Mouse (Mus musculus) megakaryocyte, adult 5-6 weeks (primary cell): Measurements from ENCODE around the gene Fbxw7. TPM values are rescaled to one million over a fixed set of nuclear protein-coding genes. Genes with fewer than 3 reads are reported as not detected.
"Not testable (repeated sequence)": the region's sequence is repeated elsewhere in the genome, so short reads cannot be mapped to it uniquely, and the experiment has no call there.

Experiments used
- ATAC-seq: 2 replicates; pipeline ENCODE4 v1.8.0; 2016; ENCODE audit warnings: mild to moderate bottlenecking, inconsistent platforms; ENCODE audit not compliant: poor library complexity, severe bottlenecking
- total RNA-seq, 2 experiments: library from RNA; stranded (forward) in 1 of 2; stranded (reverse) in 1 of 2; fragments of 153-499, 151-499 nt in 1 of 2; fragments of 221-1000, 200-1000 nt in 1 of 2; gene quantifications; 2 replicates each; pipeline versions ENCODE4 v1.2.3 to v1.2.4; 2015 to 2017

Gene Fbxw7
- total RNA-seq, 2 experiments from 2014 or later: 8.2 to 18.7 TPM

DNA sequence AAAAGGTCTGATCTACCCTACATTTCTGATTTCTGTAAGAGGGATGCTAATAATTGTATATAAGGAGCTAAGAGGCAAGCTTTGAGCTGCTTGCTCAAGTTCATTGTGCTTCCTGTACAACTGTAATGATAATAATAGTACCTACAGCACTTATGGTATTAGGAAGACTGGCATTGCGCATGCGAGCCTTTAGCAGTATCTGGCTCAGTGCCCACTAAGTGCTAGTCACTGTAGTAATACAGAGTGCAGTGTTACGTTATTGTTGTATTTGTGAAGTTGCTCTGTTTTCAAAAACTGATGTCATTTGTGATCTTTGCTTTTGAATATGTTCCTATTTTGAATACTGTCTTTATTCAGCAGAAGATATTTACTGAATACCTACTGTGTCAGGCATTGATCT, 11.3 kb downstream of the Fbxw7 start:
- ATAC-seq: peak; percentile 26; the same call in 1 of the 2 replicates

DNA sequence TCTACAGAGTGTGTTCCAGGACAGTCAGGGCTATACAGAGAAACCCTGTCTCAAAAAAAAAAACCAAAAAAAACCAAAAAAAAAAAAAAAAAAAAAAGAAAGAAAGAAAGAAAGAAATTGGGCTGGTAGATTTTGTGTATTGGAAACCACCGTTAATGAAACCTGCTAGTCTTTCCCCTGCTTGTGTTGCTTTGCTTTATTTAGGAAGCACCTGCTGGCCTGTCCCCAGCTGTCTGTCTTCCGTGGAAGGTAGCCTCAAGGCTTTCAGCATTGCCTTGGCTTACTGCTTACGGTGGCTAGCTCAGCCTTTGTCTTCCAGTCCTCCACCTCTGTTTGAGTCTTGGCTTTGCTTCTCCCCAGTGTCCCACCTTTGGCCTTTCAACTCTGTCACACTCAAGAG, 11.9 kb downstream of the Fbxw7 start:
- ATAC-seq: no peak

DNA sequence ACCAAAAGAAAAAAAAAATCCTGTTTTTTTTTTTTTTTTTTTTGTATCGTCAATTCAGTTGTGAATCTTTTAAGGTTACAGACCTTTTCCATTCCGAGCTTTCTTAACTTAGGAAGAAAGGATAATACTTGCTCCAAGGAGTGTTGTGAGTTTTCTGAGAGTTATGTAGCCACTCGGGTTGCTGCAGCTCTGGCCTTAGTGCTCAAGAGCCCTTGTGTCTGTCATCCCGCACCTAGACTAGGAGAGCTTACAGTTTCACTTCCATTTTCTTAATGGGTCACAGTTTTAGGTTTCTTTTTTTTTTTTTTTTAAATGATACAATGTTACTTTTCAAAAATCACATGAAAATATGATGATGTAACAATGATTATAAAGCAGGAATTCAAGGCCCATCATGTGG, 12.5 kb downstream of the Fbxw7 start:
- peak; percentile 69 for ATAC-seq

DNA sequence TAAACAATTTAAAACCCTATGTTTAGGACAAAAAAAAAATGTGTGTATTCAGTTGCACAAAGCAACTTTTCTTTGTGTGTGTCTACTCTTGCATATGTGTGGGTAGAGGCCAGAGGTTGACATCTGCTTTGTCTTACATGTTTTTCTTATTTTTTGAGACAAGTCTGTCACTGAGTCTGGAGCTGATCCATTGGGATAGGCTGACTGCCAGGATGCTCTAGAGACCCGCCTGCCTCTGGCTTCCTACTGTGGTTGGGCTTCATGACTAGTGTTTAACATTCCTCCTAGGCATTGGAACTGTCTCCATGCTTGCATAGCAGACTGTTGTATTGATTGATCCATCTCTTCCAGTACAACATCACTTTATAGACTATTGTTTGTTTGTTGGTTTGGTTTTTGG, 14.3 kb downstream of the Fbxw7 start:
- no peak for ATAC-seq

DNA sequence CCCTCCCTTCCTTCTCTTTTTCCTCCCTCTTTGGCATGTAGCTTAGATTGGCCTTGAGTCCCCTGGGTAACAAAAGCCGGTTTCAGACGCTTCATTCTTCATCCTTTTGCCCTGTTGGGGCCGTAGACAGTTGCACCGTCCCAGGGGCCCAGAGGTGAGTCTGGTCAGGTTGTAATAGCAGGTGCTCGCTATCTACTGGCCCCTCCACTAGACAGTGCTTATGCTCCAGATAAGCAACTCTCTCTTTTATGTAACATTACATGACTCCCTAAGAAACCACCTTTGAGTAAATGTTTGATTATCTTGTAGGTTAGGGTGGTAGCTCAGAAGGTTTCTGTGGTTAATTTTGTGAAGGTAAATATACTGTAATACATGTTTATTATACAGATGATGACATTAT, 21.0 kb downstream of the Fbxw7 start:
- no peak for ATAC-seq

DNA sequence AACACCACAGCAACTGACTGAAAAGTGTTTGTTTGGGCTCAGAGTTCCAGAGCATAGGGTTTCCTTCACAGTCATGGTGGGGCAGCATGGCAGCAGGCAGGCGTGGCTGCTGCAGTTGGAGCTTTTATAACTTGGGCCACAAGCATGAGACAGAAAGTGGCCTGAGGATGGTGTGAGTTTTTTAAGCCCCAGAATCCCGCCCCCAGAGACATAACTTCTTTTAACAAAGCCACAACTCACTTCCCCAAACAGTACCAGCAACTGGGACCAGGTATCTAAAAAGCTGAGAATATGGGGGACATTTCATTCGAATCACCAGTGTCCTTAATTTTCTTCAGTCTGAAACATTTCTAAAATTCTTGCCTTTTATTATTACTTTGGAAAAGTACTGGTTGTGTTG, 22.9 kb downstream of the Fbxw7 start:
- ATAC-seq: peak; percentile 65

DNA sequence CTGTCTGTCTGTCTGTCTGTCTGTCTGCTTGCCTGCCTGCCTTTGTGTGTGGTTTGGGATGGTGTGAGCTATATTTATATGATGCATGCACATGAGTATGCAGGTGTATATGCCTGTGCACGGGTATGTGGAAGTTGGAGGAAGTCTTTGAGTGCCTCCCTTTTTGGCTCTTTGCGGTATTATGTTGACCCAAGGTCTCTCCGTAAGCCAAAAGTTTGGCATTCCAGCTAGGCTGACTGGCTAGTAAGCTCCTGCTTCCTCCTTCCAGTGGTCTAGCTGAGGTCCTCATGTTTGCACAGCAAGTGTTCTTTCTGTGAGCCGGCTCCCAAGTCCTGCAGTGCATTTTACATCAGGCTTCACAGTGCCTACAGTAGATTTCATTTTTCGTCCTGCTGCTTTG, 24.4 kb downstream of the Fbxw7 start:
- ATAC-seq: no peak

DNA sequence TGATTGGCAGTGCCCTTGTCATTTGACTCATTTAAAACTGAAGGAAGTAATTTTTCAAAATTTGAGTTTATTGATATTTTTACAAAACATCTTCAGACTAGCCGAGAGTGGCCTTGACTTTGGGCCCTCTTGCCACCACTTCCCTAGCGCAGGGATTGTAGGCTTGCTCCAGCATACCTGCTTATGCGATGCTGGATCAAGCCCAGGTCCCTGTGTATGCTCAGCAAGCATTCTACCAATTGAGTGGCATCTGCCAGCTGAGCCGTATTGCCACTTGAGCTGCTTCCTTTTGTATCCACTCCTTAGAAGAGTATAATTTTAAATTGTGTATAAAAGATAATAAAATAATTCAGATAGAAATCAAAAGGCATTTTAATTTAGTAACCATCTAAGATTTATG, 26.2 kb downstream of the Fbxw7 start:
- ATAC-seq: no peak

DNA sequence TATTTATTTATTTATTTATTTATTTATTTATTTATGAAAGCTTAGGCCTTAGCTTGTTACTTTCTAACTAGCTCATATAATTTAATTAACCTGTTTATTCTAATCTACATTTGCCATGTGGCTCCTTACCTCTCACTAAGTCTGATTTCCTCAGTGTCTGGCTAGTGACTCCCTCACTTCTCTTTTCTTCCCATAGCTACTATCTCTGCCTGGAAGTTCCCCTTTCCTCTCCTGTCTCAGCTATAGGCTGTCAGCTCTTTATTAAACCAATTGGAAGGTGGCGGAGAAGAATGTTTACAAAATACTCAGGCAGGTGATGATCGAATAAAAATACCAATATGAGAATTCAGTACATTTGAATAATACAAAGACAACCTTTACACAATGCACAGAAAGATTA, 27.7 kb downstream of the Fbxw7 start:
- ATAC-seq: peak; percentile 96

DNA sequence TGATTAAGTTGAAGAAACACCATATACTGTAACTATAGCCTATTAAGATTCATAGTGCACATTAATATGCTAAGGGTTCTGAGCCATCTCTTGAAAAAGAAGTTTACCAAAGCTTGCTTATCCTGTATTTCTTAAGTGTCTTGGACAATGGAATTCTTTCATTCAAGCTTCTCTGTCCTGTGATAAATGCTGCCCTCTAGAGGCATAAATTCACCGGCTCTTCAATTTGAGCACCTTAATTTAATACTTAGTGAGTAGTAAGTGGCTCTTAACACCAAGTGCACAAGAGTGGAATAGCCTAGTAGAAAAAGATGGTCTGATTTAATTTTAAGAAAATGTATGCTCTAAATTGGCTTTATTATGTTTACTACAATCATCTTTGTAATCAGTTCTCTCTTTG, 28.5 kb downstream of the Fbxw7 start:
- 0 out of 2 replicates have a peak, but pooled peaks have one; percentile 43 for ATAC-seq

DNA sequence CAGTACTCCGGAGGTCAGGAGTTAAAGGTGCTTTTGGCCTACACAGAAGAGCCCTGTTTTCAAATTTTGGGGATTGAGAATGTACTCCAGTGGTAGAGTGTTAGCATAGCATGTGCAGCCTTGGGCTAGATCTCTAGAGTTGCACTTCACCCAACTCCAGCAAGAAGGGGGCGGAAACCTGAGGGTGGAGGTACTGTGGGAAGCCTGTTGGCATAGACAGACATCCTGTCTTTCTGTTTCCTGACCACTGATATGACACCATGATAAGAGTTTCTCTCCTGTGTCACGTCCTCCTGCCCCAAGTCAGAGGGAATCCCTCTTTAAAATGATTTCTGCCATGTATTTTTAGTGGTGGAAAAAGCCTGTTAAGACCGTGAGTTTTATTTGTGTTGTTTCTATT, 33.7 kb downstream of the Fbxw7 start:
- ATAC-seq: peak; percentile 70

DNA sequence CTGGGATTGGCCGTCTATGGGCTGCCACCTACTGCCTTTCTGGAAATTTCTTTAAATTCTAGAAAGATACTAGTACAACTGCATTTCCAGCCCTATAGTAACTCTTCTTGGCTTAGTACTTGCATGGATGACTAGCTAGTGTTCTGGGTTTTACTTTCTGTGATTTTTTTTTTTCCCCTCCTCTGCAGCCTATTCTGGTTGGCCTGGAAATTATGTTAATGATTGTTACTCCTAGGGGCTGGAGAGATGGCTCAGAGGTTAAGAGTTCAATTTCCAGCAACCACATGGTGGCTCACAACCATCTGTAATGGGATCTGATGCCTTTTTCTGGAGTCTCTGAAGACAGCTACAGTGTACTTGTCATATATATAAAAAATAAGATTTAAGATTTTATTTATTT, 35.4 kb downstream of the Fbxw7 start:
- ATAC-seq: no peak

DNA sequence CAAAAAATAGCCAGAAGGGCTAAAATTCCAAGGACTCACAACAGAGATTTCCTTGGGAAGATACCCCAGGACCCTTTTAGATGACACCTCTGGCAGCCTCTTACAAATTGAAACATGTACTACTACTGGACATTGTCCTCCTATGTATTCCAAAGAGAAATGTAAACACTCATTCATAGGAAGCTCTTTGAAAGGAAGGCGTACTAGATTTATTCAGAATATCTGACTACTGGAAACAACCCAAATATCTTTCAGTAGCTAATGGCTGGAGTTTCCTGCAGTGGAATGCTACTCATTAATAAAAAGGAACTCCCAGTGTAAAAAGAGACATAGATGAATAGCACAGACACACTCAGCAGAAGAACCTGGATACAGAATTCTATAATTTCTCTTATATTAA, 36.7 kb downstream of the Fbxw7 start:
- ATAC-seq: no peak

DNA sequence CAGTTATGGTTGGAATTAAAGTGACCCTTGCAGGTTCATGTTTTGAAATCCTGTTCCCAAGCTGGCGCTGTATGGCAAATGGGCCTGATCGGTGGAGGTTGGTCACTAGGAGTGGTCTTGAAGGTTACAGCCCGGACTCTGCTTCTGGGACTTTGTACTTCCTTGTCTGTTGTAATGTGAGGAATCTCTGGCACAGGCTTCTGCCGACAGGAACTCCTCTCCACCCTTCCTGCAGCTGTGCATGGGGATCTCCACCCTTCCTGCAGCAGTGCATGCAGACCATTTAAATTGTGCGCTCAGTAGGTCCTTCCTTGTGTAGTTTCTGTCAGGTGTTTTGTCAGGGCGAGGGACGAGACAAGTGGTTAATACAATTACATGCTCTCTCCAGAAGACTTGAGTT, 37.8 kb downstream of the Fbxw7 start:
- peak; percentile 51 for ATAC-seq

DNA sequence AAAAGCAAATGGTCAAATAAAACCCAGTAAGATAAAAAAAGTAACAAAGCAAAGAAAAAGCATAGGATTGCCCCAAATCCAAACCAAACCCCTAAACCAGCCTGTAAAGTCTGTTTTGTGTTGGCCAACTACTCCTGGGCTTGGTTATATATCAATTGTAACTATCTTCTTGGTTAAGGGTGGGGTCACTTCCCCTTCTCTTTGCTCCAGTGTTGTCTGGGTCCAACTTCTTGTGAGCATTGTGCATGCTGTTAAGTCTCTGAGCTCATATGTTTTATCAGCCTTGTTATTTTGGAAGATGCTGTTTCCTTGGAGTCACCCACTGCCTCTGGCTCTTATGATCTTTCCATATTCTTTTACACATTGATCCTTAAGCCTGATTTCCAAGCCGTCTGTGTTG, 39.4 kb downstream of the Fbxw7 start:
- ATAC-seq: peak; percentile 86

DNA sequence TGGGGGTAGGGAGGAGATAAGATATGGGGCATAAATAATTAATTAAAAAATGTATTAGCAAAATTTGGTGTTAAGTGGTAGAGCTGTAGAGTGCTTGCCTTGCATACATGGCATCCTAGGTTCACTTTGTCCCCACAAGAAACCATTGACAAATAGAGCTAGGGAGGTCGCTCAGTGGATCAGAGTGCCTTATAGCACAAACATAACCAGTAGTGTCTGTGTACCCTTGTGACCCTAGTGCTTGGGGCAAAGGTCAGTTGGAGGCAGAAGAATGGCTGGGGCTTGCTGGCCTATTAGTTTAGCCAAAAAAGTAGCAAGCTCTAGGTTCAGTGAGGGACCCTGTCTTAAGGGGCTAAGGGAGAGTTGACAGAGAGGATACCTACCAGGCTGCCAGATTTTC, 45.6 kb downstream of the Fbxw7 start:
- ATAC-seq: no peak

DNA sequence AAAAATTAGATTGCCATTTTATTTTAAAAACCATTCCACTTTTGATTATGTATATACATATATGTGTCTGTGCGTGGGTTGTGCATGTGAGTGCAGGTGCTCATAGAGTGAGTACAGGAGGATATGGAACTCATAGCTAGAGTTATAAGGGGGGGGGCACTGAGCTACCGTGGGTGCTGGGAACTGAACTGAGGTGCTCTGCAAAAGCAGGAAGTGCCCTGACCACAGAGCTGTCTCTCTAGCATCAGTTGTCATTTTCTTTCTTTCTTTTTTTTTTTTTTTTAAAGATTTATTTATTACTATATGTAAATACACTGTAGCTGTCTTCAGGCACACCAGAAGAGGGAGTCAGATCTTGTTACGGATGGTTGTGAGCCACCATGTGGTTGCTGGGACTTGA, 46.7 kb downstream of the Fbxw7 start:
- not testable (repeated sequence) for ATAC-seq

DNA sequence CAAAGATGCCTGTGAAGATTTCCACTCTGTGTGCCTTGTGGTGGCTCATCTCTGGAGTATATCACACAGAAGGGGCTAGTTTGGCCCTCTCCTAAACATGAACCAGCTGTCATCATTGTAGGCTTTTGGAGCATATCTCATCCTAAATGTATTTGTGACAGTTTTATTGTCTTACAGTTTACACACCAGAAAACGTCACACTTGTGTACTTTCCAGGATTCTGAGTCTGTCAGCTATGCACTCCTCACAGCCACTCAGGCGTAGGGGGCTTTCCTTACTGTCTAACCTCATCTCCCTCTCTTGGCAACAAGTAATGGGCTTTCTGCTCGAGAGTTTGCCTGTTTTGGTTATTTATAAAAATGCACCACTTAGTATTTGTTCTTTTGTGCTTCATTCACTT, 50.6 kb downstream of the Fbxw7 start:
- no peak for ATAC-seq

DNA sequence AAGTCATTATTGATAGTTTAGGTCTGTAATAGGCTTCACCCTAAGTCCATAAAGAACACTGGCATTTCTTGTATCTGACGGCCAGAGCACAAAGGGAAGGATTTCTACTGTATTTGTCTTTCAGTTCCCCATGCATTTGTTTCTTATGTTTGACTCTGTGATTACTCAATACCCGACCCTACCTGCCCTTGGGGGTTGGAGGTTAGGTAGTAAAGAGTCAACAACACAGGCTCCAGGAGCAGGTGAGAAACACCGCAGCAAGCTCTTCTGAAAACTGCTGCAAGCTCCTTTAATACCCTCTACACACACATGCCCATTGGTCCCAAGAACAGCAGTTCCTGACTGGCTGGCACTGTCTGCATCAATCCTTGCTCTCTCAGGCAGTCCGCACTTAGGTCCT, 51.8 kb downstream of the Fbxw7 start:
- ATAC-seq: no peak

DNA sequence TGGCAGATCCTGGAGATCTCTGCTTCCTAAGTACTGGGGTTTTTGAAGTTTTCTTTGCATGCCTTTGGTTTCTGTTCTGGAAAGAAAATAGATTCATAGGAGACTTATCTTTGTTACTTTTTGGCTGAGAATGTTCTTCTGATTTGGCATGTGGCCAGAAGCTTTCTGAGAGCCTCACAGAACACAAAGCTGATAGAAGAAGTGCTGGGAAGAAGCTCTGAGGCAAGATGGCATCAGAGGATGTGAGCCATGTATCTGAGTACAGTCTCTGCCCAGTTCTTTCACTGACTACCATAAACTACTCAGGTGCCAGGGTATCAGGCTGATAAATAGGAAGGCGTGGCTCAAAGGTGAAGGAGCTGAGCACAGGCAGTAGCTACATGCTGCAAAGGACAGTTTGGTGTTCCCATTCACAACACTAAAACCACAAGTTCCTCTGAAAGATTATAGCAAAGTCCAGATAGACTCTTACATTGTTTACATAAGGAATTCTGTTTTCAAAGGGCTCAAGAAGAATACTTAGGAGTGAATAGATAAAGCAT, 52.4 kb downstream of the Fbxw7 start:
- ATAC-seq: no peak

DNA sequence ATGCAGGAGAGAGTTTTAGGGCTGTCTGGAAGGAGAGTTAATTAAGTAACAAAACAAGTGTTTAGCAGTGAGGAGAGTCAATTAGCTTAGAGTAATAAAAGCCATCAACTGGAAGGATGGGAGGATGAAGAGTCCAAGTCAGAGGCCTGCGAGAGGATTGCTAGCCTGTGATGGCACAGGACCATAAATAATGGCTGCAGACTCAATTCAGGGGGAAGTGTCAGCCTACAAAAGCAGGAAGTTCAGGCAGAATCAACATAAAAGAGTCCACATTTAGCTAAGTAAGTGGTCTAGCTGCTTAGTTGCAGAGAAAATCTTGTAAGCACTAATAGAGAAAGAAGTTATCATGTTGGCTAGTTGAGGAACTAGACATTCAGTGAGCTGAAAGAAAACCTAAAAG, 52.9 kb downstream of the Fbxw7 start:
- ATAC-seq: peak; percentile 40; the same call in 1 of the 2 replicates

DNA sequence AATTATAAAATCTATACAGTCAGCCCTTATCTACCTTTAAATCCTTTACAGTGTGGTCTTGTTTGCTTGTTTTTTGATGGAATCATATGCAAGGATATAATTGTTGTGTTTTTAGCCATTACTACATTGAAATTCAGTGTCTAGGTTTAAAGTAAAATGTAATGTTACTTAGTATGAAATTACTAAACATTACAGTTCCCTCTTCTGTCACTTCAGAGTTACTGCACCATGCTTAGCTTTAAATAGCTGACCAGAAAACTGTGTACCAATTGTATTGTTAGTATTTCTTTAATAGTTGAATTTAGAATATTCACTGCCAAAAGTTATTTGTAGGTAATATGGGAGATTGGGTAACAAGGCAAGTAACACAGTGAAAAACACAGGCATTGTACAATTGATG, 55.1 kb downstream of the Fbxw7 start:
- ATAC-seq: no peak

DNA sequence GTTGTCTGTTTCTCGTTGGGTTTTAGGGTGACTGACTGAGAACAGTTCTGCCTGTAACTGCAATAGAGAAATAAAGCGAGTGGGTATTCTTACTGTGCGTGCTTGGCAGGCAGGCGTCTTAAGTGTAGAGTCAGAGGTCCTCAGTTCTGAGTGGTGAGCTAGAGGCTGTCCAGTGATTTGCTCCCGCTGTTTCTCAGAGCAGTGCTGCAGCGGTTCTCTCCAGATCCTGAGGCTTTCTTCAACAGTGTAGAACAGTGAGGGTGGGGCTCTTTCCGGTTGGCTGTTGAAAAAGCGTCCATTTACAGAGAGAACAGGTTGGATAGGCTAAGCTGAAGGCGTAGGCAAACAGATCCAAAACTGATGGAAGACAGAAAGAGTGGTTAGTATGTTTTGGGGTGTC, 60.2 kb downstream of the Fbxw7 start:
- no peak for ATAC-seq

DNA sequence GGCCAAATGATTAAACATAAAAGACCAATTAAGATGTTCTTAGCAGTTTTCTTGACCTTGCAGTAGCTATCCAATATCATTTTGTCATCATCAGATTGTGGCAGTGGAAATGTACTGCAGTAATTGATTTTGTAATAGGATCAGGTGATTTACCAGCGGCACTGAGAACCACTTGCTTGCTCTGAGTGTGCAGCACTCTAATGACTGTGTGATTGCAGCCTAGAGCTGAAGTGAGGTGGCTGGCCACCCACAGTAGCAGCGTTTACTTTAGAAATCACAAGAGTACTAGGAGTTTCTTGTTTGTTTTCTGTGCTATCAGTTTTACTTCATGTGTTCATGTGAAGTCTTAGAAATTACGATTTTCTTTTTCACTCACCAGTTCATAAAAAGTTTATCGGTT, 61.1 kb downstream of the Fbxw7 start:
- no peak for ATAC-seq
